Mouse (Mus musculus) heart, embryonic 16.5 days (tissue): ENCODE measurements around the gene Mei1. TPM values are rescaled to one million over a fixed set of nuclear protein-coding genes. Genes with fewer than 3 reads are reported as not detected.
A peak's percentile ranks its signal among the peaks of the same experiment; 100 is the strongest.

Experiments used
- ATAC-seq: fragments of 200-750 bp; cut with Nextera tagmentation; replicated peaks from 2 replicates; pipeline ENCODE4 v1.8.0; 2017; ENCODE audit warnings: moderate number of reproducible peaks; ENCODE audit not compliant: insufficient read depth, low FRiP score; ENCODE audit errors: extremely low read depth
- H3K27ac ChIP-seq: fragments of 300-500 bp; sonication (generic); 2 replicates; pipeline ENCODE4 v1.5.1; 2014; ENCODE audit warnings: mild to moderate bottlenecking, low read length, control low read depth, moderate library complexity
- H3K27me3 ChIP-seq: fragments of 300-500 bp; sonication (generic); 2 replicates; pipeline ENCODE4 v1.6.1; 2014; ENCODE audit warnings: low read length, mixed read lengths; ENCODE audit not compliant: control insufficient read depth, insufficient read depth
- H3K36me3 ChIP-seq: fragments of 300-500 bp; sonication (generic); 2 replicates; pipeline ENCODE4 v1.6.1; 2014; ENCODE audit not compliant: control insufficient read depth, insufficient read depth
- H3K4me1 ChIP-seq: fragments of 300-500 bp; sonication (generic); 2 replicates; pipeline ENCODE4 v1.6.1; 2014; ENCODE audit warnings: low read length, mixed read lengths; ENCODE audit not compliant: control insufficient read depth, insufficient read depth
- H3K4me2 ChIP-seq: fragments of 300-500 bp; sonication (generic); 2 replicates; pipeline ENCODE4 v1.6.1; 2014; ENCODE audit warnings: low read depth, mild to moderate bottlenecking, control low read depth, low read length
- H3K4me3 ChIP-seq: fragments of 300-500 bp; sonication (generic); 2 replicates; pipeline ENCODE4 v1.5.1; 2014; ENCODE audit warnings: mild to moderate bottlenecking, control low read depth, low read length
- H3K9ac ChIP-seq: fragments of 300-500 bp; sonication (generic); 2 replicates; pipeline ENCODE4 v1.6.1; 2014; ENCODE audit warnings: low read length, control low read depth
- H3K9me3 ChIP-seq: fragments of 300-500 bp; sonication (generic); replicated peaks from 2 replicates; pipeline ENCODE4 v1.6.1; 2016; ENCODE audit warnings: low read length; ENCODE audit not compliant: control insufficient read depth
- WGBS: fragments of 180-500 bp; shearing (Covaris S2); extraction: QIAGEN DNeasy Blood & Tissue Kit; methylation state at CpG from one replicate; pipeline ENCODE4 v1.1.7; 2014; 5-methylcytosine and 5-hydroxymethylcytosine counted together
- polyA plus RNA-seq: library from polyadenylated mRNA; unstranded; fragments of >200 nt; fragmentation: Nextera tagmentation; extraction: Ambion mirVana; gene quantifications from 2 replicates; pipeline ENCODE4 v1.2.1, GENCODE M21; 2015

Gene Mei1
- polyA plus RNA-seq, 1 experiment from 2014 or later: not detected

DNA sequence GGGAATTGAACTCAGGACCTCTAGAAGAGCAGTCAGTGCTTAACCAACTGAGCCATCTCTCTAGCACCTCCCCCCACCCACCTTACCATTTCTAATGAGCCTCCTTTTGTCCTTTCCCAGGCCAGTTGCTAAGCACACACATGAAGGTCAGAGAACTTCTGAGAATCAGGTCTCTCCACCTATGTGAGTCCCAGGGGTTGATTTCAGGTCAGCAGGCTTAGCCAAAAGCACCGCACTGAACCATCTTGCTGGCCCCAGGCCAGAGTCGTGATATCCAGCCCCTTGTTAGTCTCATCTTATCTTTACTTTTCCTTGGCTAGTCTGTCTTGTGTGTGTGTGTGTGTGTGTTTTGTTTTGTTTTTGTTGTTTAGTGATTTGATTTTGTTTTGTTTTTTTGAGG lies 75.6 kb downstream of the Mei1 start:
- Histone ChIP-seq H3K36me3 (no peaks in the 10 kb centered on the region), H3K4me3 (no peak overlapping the region), H3K27me3 (no peaks in the 10 kb centered on the region), H3K27ac (peak overlapping the region; percentile 92), H3K4me2 (no peak overlapping the region), H3K4me1 (peaks cover 36% of the 10 kb centered on the region), H3K9me3 (no peaks in the 10 kb centered on the region), H3K9ac (no peak overlapping the region)
- 28% methylated on average over 2 of the region's 2 CpGs for whole genome bisulfite sequencing
- ATAC-seq: no peak

- Histone ChIP-seq H3K27me3 (no peaks in the 10 kb centered on the region), H3K4me2 (peak overlapping the region; percentile 91), H3K4me1 (peaks cover 29% of the 10 kb centered on the region), H3K9ac (peak overlapping the region; percentile 65), H3K4me3 (peak overlapping the region; percentile 79), H3K36me3 (no peaks in the 10 kb centered on the region), H3K9me3 (no peaks in the 10 kb centered on the region), H3K27ac (peak overlapping the region; percentile 92)
- WGBS: 20% methylated on average over 11 of the region's 11 CpGs
- ATAC-seq: no peak
Measured at GRCm38 (mm10) chr15:82145851-82146769, 76.3 kb downstream of the Mei1 start.

DNA sequence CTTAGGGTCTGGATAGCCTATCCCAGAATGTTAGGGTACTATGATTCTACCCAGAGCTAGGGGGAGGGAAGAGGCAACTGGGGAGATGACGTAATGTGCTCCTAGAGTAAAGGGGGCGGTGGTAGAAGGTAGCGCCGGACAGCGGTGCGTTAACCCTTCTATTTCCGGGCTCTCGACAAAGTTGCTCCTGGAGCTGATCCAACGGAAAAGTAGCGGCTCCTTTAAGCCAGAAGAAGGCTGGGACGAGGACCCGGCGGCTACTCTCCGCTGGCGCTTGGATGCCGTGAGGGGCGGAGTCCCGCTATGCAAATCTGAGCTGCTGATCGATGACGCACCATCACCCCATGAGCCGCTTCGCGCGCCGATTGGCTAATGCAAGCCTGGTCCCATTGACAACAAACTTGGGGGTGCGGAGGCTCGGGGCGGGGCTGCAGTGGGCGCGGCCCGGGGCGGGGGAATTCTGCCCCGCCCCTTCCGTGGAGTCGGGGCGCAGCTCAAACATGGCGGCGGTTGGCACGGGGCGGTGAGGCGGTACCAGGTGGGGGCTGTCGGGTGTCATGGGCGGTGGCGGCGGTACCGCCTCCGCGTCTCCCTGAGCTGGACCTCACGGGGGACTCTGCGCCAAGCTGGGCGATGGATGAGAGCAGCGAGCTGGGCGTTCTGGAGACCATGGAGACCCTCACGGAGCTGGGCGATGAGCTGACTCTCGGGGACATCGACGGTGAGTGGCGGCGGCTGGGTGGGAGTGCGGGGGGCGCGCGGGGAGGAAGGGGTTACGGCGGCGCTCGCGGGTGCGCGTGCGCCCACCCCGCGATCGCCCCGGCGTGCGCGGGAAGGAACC lies 77.2 kb downstream of the Mei1 start, which contains the start of gene Srebf2:
Srebf2 (plus strand) TSS at position 412 of the 841 bp plus-strand sequence.
- Histone ChIP-seq H3K9me3 (no peaks in the 10 kb centered on the region), H3K4me3 (peak within 1 kb of the TSS; percentile 79), H3K27ac (peak within 1 kb of the TSS; percentile 92), H3K27me3 (no peaks in the 10 kb centered on the region), H3K4me1 (peaks cover 24% of the 10 kb centered on the region), H3K4me2 (peak within 1 kb of the TSS; percentile 91), H3K36me3 (no peaks in the 10 kb centered on the region), H3K9ac (peak within 1 kb of the TSS; percentile 93)
- peak; percentile 97 for ATAC-seq
- WGBS: under 1% methylated on average over 69 of the region's 79 CpGs

- WGBS: under 1% methylated on average over 41 of the region's 50 CpGs
- H3K4me1 ChIP-seq: peaks cover 24% of the 10 kb centered on the region
Measured at GRCm38 (mm10) chr15:82147611-82148111, 77.9 kb downstream of the Mei1 start.

DNA sequence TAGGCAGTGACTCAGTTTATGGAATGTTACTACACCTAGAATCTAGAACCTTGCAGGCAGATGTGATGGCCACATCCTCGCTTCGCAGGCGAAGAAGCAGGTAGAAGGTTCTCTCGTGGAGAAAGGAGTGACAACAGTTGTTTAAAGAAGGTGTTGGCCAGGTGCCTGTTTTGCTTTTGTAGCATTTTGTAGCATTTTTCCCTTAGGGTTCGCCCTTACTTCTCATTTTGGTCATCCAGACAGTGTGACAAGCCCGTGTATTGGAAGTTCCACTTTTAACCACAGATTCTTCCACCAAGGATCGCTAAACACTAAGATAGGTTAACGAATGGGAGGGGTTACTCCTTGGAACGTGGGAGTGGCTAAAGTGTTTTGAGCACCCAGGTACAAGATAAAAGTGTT lies 78.7 kb downstream of the Mei1 start:
- WGBS: 33% methylated on average over 9 of the region's 9 CpGs
- no peaks in the 10 kb centered on the region for H3K9me3 ChIP-seq
- H3K27me3 ChIP-seq: no peaks in the 10 kb centered on the region
- H3K4me2 ChIP-seq: peak overlapping the region; percentile 91
- no peak overlapping the region for H3K27ac ChIP-seq
- H3K4me1 ChIP-seq: peaks cover 24% of the 10 kb centered on the region
- ATAC-seq: no peak
- H3K4me3 ChIP-seq: peak overlapping the region; percentile 79
- H3K9ac ChIP-seq: peak overlapping the region; percentile 93
- H3K36me3 ChIP-seq: no peaks in the 10 kb centered on the region

More at GRCm38 (mm10) chr15:82147611-82148111, 77.9 kb downstream of the Mei1 start:
- peak overlapping the region; percentile 91 for H3K4me2 ChIP-seq
- H3K9me3 ChIP-seq: no peaks in the 10 kb centered on the region
- H3K27me3 ChIP-seq: no peaks in the 10 kb centered on the region
- peak overlapping the region; percentile 79 for H3K4me3 ChIP-seq
- ATAC-seq: peak; percentile 3
- no peaks in the 10 kb centered on the region for H3K36me3 ChIP-seq
- peak overlapping the region; percentile 93 for H3K9ac ChIP-seq
- H3K27ac ChIP-seq: peak overlapping the region; percentile 86

DNA sequence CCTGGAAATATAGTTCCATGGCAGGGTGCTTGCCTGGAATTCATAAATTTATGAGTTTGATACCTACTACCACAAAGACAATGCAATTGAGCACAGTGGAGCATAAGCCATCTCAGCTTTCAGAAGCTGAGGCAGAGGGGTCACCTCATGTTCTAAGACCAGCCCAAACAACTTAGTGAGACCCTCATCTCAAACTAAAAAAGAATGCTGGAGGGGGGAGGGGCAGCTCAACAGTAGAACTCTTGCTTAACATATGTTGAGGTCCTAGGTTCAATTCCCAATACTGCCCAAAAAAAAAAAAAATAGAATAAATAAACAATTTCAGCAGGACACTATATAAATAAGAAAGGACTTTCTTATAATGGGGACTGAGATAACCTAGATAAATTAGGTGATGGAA lies 80.2 kb downstream of the Mei1 start:
- peaks cover 24% of the 10 kb centered on the region for H3K4me1 ChIP-seq
- no peak overlapping the region for H3K9ac ChIP-seq
- no peaks in the 10 kb centered on the region for H3K9me3 ChIP-seq
- no peaks in the 10 kb centered on the region for H3K36me3 ChIP-seq
- no peaks in the 10 kb centered on the region for H3K27me3 ChIP-seq
- no peak overlapping the region for H3K4me2 ChIP-seq
- H3K27ac ChIP-seq: no peak overlapping the region
- no peak for ATAC-seq
- no peak overlapping the region for H3K4me3 ChIP-seq

DNA sequence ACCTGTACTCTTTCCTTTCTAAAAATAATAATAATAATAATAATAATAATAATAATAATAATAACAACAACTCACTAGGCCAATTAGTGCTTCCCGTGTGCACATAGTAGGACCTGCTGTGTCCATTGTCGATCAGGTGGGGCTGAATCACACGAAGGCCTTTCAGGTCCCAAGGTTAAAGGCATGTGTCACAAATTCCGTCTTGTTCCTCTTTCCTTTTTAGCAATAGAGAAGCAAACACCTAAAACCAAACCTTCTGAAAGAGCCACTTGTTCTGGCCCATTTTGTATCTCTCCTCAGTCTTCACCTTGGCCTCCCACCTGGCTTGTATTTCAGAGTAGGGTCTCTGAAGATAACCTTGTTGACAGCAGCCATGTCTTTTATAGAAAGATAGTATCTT lies 81.4 kb downstream of the Mei1 start:
- Histone ChIP-seq H3K9ac (no peak overlapping the region), H3K27ac (no peak overlapping the region), H3K4me2 (no peak overlapping the region), H3K36me3 (no peaks in the 10 kb centered on the region), H3K9me3 (no peaks in the 10 kb centered on the region), H3K4me1 (peaks cover 15% of the 10 kb centered on the region), H3K4me3 (no peak overlapping the region), H3K27me3 (no peaks in the 10 kb centered on the region)
- 90% methylated on average over 4 of the region's 4 CpGs for WGBS
- ATAC-seq: no peak

- no peak overlapping the region for H3K27ac ChIP-seq
- no peak for ATAC-seq
- H3K4me3 ChIP-seq: no peak overlapping the region
- no peak overlapping the region for H3K4me2 ChIP-seq
- H3K9me3 ChIP-seq: no peaks in the 10 kb centered on the region
- H3K4me1 ChIP-seq: peaks cover 11% of the 10 kb centered on the region
- no peaks in the 10 kb centered on the region for H3K27me3 ChIP-seq
- H3K36me3 ChIP-seq: no peaks in the 10 kb centered on the region
- 84% methylated on average over 12 of the region's 12 CpGs for WGBS
- H3K9ac ChIP-seq: no peak overlapping the region
Measured at GRCm38 (mm10) chr15:82152022-82152421, 82.2 kb downstream of the Mei1 start.
